Mouse (Mus musculus) G1E (cell line): ENCODE data around the gene Atp23.

Experiments
- CTCF ChIP-seq: IDR thresholded peaks from 2 replicates; pipeline ENCODE4 v1.5.1; 2012; ENCODE audit warnings: low read depth, low read length, inconsistent platforms, mixed read lengths
- GATA1 ChIP-seq: IDR thresholded peaks from 2 replicates; pipeline ENCODE4 v1.6.1; 2012; ENCODE audit warnings: borderline replicate concordance, low read length, inconsistent platforms, mixed read lengths
- GATA2 ChIP-seq: IDR thresholded peaks from 2 replicates; pipeline ENCODE4 v1.6.1; 2012; ENCODE audit warnings: low read depth, low read length, inconsistent platforms, borderline replicate concordance
- POLR2AphosphoS5 ChIP-seq: IDR thresholded peaks from 2 replicates; pipeline ENCODE4 v1.6.1; 2012; ENCODE audit warnings: low read depth, low read length, inconsistent platforms; ENCODE audit not compliant: insufficient replicate concordance
- TAL1 ChIP-seq: conservative IDR thresholded peaks from 2 replicates; pipeline ENCODE4 v1.6.1; 2012; ENCODE audit warnings: low read depth, low read length, inconsistent platforms, mixed read lengths

DNA sequence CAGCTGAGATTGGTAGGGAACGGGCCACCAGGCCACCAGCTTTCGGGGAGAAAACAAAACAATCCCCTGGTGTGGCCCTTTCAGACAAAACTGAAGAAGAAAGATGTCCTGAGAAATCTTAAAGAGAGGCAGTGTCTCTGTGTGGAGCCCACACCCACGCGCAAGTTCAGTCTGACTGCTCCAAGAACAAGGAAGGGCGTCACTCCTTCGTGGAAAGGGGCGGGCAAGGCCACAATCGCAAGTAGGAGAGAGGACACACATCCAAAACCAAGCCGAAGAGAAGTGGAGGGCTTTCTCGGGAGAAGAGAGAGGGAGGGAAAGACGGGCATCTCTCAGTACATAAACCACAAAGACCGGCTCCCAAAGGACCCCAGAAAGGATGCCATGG is 27.7 kb upstream of the Atp23 start:
- TF ChIP-seq POLR2AphosphoS5, result no peak
- no peak for TF ChIP-seq CTCF
- TF ChIP-seq GATA1, result no peak
- TF ChIP-seq TAL1, result no peak
- TF ChIP-seq GATA2, result no peak
